Mouse (Mus musculus): Measurements from ENCODE around the gene Cd9. TPM values are rescaled to one million over a fixed set of nuclear protein-coding genes. Genes with fewer than 3 reads are reported as not detected.

Gene Cd9
- 683 and 894 TPM in 2 replicates for polyA plus RNA-seq (2012; rRNA removed)

- peak; percentile 82 for DNase-seq (ENCODE audit: low spot score)
These were observed at the start of gene Cd9 for GRCm38 (mm10) chr6:125494092-125494871. Gene Cd9, minus strand, starts transcription at chr6:125494791.

DNA sequence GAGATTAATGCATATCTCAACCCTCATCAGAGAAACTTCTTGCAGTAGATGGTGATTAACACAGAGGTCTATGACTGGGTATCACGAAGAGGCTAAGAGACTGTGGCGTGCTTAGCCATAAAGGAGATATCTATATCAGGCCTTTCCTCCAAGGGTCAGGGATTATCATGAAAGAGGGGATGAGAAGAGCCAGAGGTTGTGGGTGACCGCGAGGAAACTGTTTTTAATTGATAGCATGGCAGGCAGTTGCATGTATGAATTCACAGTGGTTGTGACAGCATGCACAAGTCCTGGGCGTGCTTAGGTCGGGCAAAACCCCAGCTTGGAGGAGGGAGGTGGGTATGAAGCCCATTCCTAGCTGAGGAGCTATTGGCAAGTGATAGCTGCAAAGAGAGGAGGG, 46.7 kb upstream of the Cd9 start:
- no peak for DNase-seq (ENCODE audit: low spot score)

DNA sequence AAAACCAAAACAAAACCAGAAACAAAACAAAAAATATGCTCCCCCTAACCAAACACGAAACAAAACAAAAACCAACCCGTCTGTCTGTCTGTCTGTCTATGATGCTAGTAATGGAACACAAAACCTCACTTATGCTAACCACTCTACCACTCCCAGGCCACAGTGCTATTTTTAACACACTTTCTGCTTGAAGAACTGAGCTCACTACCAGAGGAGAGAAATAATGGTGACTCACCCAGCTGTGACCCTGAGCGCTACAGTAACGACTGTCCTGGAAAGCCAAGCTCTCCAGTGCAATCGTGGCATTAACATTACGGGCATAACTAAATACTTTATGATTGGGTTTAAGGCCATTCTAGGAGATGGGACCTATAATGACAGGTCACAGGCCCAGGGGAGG, 46.2 kb upstream of the Cd9 start:
- no peak for DNase-seq (ENCODE audit: low spot score)

- DNase-seq (ENCODE audit: low spot score), result no peak
These were observed 45.6 kb upstream of the Cd9 start for GRCm38 (mm10) chr6:125540199-125540598.

DNA sequence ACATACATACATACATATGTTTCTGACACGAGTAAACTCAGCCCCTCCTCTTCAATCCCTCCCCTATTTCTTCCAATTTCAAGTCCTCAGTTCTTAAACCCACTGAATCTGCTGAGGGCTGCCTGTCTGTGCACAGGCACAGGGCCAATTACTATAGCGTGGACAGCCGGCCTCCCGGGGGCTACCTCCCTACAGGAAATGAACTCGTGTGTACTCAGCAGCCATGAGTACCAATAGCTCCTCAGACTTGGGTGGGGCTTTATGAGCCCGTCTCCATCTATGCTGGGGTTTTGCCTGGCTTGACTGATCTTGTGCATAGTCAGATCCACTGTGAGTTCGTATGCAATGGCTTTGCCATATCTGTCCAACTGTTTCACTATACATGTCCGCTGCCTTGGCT, 44.8 kb upstream of the Cd9 start:
- DNase-seq (ENCODE audit: low spot score), result no peak

DNA sequence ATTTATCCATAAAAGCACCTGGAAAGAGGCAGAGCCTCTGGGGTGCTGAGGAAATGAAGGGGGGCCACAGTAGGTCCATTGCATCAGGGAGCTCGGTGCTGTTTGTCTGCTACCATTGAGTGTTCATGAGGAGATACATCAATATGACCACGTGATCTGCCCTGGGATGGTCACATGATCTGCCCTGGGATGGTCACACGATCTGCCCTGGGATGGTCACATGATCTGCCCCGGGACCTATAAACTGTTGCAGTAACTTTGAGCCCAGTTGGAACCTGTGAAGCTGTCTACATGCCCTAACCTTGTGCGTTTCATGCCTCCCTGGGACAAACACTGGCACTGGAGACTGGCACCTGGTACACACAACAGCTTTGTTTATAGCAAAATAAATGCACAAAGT, 43.9 kb upstream of the Cd9 start:
- no peak for DNase-seq (ENCODE audit: low spot score)

DNA sequence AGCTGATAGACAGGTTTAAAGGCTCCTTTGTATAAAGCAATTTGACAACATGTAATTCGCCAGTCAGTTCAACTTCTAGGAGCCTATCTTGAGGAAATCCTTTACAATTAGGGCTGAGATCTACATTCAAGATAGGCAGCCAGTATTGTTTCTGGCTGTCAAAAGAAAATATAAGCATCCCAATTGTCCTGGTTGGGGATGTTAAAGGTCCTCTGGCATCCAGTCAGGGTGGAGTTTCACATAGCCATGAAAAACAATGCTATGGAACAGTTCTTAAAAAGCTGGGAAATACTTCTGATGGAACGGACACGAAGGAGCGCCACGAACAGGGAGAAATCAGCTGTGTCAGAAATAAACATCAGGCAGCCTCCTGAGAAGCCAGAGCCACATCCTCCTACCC, 40.4 kb upstream of the Cd9 start:
- DNase-seq (ENCODE audit: low spot score), result no peak

GRCm38 (mm10) chr6:125533104-125533650, 38.6 kb upstream of the Cd9 start:
- no peak for DNase-seq (ENCODE audit: low spot score)

DNA sequence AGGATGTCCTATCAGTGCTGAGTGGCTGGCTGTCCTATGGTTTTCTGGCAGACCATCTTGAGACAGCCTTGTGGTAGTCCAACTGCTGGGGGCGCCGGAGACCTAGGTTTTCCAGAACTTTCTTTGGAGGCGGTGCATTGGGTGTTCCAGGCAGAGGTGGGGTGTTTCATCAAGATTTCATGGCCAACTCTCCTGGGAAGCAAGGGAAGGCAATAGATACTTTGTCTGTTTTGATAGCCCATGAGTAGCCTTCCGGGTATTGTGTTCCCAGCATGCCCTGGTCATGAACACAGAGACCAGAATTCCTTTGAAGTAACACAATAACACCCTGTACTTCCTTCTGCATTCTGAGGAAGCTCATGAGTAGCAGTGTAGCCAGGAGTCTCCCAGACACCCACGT, 34.9 kb upstream of the Cd9 start:
- DNase-seq (ENCODE audit: low spot score), result no peak

GRCm38 (mm10) chr6:125528614-125529200, 34.1 kb upstream of the Cd9 start:
- no peak for DNase-seq (ENCODE audit: low spot score)

- no peak for DNase-seq (ENCODE audit: low spot score)
These were observed 31.5 kb upstream of the Cd9 start for GRCm38 (mm10) chr6:125526066-125526465.

- DNase-seq (ENCODE audit: low spot score), result no peak
These were observed 29.4 kb upstream of the Cd9 start for GRCm38 (mm10) chr6:125524027-125524426.

- DNase-seq (ENCODE audit: low spot score), result no peak
These were observed 27.1 kb upstream of the Cd9 start for GRCm38 (mm10) chr6:125521558-125522193.

DNA sequence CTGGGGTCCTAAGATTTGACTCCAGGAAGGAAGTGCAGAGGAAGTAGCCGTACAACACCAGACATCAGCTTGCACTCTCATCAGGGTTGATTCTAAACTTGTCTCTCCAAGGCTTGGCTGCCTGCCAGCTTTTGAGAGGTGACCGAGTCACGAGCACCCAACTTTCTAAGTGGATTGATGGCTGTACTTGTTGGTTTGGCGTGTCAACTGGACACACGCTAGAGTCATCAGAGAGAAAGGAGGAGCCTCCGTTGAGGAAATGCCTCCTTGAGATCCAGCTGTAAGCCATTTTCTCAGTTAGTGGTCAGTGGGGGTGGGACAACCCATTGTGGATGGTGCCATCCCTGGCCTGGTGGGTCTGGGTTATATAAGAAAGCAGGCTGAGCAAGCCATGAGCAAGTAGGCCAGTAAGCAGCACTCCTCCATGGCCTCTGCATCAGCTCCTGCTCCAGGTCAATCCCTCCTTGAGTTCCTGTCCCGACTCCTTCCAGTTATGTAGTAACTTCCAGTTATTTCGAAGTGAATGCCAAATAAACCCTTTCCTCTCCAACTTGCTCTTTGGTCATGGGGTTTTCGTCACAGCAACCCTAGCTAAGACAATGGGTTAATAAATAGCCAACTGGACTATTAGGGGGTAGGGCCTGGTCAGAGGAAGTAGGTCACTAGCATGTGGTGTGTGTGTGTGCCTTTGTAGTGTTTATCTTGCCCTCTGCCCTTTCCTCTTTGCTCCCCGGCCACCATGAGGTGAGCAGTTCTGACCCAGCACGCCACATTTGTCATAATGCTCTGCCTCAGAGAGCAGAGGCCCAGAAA, 21.1 kb upstream of the Cd9 start:
- no peak for DNase-seq (ENCODE audit: low spot score)

DNA sequence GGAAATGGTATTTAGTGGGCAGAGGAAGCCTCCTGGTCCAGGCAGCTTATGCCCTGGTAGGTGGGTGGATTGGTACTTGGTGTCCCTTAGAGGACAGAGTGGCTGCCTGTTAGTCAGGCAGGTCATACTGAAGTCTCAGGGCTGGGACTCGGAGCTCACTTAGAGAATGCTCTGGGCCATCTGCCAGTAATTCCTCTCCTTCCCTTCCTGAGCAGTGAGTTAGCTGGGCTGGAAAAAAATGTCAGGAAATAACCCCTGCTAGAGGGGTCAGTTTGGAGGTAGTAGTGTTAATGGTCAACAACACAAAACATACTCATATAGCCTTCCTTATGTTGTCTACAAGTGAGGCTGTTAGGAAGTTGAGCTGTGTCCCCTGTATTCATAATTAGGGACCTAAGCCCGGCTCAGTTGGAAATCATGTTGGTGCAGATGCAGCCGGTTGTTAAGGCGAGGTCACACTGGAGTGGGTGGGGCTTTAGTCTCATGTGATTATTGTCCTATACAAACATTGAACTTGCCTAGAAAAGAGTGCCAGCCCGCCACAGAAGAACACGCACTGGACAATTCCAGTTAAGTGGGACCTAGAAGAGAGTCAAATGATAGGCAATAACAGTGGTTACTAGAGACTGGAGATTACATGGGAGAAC, 18.5 kb upstream of the Cd9 start:
- no peak for DNase-seq (ENCODE audit: low spot score)

DNA sequence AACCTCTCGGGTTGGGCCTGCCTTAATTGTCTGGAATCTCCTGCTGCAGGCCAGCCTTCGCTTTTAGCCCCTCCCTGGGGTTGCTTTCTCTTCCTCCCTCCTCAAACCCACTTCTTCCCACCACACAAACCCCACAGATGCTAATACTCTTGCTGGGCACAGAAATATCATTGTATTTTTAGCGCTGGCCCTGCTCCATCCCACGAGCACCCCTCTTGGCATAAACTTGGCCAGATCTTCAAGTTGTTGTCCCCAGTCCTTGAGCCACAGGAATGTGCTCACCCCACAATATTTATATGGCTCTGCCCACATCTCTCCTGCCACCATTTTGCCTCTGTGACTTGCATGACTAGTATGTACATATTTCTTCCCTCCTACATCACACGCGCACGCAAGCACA, 16.6 kb upstream of the Cd9 start:
- DNase-seq (ENCODE audit: low spot score), result no peak

- no peak for DNase-seq (ENCODE audit: low spot score)
These were observed 16.1 kb upstream of the Cd9 start for GRCm38 (mm10) chr6:125510645-125511044.

DNA sequence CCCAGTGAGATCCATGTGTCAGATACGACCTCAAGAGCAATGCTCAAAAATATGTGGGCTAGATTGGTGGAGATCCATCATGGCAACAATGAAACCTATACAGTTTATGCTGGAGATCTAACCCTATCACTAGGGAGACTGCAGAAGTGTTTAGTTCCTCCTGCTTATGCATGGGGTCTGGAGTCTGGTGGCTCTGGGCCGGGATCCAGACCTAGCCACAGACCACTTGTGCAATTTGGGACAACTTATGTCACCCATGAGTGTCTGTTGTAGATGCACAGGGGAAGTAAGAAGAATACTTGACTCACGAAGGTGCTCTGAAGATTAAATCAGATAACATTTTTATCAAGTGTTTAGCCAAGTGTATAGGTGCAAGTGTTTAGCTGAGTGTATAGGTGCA, 15.2 kb upstream of the Cd9 start:
- no peak for DNase-seq (ENCODE audit: low spot score)

DNA sequence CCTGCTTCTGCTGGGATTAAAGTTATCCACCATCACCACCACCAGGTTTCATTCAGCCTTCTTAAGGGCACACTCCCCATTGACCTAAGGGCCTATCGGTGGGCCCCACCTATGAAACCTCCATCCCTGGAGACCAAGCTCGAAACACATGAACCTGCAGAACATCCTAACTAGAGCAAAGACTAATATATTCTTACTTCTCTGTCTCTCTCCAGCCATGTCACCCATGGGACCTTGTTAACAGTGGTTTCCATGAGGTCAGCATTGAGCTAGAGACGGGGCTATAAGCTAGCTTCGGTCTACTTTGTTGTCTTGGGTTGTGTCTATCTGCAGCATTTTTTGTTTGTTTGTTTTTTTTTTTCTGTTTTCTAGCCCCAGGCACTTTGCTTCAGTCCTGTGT, 11.8 kb upstream of the Cd9 start:
- DNase-seq (ENCODE audit: low spot score), result no peak

DNA sequence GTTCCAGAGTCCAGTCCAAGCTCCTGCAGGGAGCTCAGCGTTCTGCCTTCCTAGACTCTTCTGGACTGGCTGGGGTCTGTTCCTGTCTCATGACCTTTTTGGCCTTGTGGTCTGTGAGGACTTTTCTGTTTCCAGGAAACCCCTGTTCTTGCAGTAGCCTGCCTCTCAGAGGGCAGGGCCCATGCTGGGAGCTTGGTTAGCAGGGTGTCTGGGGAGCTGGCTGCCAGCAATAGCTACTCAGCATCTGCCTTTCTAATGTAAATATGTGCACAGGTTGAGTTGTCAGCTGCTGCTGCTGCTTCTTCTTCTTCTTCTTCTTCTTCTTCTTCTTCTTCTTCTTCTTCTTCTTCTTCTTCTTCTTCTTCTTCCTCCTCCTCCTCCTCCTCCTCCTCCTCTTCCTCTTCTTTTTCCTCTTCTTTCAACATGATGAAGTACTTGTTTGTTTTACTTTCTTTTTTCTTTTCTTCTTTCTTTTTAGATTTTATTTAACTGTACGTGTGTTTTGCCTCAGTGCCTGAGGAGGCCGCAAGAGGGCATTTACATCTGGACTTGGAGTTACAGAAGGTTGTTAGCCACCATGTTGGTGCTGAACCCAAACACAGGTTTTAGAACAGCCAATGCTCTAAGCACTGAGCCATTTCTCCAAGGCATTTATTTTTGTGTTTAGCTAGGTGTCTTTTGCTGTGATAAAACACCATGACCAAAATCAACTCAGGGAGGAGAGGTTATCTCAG, 10.2 kb upstream of the Cd9 start:
- no peak for DNase-seq (ENCODE audit: low spot score)

All from urinary bladder, adult 2 months (tissue).